Mouse (Mus musculus) megakaryocyte progenitor cell, adult 5-6 weeks (primary cell): ENCODE measurements at regions not wholly inside any gene's neighbourhood (a gene's known extent, or its start where the extent isn't known, plus 50 kb on each side); places are given as distances from the start of the nearest gene placed in this dataset.

Experiments used
- ATAC-seq: replicated peaks from 2 replicates; pipeline ENCODE4 v1.8.0; 2016; ENCODE audit warnings: mild to moderate bottlenecking, moderate TSS enrichment, inconsistent platforms; ENCODE audit not compliant: poor library complexity

GRCm38 (mm10) chr9:115477556-115478220 is 167.5 kb upstream of the Stt3b start:
- ATAC-seq = no peak

DNA sequence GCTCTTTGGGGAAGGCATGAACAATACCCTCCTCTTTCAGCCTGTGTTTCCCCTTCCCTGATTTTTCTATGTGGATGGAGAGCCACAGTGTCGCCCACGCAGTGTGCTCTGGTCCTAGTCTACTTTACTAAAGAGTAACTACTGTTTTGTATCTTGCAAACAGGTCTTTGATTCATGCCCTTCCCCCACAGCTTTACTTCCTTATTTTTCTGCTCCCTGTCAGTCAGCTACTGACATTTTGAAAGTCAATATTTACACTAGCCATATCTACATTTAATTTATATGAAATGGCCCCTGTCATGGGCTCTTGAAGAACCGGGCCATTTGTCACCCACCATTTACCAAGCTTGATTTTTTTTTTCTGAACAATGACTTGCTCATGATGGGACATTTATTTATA is 168.7 kb upstream of the Stt3b start:
- ATAC-seq = peak; percentile 56

GRCm38 (mm10) chr9:115481176-115481575 is 171.0 kb upstream of the Stt3b start:
- no peak for ATAC-seq

- ATAC-seq = no peak
Measured at GRCm38 (mm10) chr9:115483024-115483423, 172.8 kb upstream of the Stt3b start.

DNA sequence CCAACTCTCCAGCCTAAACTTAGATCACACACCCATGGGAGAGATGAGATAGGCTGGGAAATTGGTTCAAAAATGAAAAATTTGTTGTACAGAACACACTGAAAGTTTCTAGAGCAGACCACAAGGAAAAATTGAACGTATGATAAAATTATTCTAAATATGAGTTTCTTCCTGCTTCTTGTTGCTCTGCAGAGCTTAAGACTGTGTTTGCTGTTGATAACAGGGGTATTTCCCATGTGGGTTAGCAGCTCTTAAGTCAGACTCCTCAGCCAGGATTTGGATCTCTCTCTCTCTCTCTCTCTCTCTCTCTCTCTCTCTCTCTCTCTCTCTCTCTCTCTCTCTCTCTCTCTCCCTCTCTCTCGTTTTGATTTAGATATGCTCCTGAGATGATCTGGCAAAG is 173.5 kb upstream of the Stt3b start:
- no peak for ATAC-seq

DNA sequence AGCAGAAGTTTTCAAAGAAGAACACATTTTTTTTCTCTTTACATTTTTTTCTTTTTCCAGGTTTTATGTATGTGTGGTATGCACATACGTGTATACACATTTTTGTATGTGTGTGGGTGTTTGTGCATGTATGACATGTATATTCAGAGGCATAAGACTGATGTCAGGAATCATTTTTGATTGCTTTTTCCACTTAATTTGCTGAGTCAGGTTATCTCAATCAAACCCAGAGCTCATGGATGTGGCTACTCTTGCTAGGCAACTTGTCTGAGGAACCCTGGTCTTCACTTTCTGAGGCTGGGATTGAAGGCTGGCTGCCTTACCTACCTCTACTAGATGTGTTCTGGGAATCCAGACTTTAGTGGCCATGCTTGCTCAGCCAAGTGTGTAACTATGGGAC is 174.2 kb upstream of the Stt3b start:
- no peak for ATAC-seq

DNA sequence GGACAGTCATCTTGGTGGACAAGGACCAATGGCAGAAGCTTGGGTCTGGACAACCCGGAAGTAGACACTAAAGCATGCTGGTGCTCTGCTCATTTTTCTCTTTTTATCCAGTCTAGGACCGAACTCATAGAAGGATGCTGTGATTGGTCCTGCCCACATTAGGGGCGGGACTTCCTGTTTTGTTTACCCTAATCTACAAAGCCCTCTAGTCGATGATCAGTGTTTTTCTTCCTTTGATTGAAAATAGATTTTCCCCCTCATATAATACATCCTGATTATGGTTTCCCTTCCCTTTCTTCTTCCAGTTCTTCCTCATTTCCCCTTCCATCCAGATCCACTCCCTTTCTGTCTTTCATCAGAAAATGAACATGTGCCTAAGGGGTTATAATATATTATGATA is 175.0 kb upstream of the Stt3b start:
- ATAC-seq = peak; percentile 58

- ATAC-seq = 0 out of 2 replicates have a peak, but pooled peaks have one; percentile 33
Measured at GRCm38 (mm10) chr9:115487175-115487760, 177.0 kb upstream of the Stt3b start.

DNA sequence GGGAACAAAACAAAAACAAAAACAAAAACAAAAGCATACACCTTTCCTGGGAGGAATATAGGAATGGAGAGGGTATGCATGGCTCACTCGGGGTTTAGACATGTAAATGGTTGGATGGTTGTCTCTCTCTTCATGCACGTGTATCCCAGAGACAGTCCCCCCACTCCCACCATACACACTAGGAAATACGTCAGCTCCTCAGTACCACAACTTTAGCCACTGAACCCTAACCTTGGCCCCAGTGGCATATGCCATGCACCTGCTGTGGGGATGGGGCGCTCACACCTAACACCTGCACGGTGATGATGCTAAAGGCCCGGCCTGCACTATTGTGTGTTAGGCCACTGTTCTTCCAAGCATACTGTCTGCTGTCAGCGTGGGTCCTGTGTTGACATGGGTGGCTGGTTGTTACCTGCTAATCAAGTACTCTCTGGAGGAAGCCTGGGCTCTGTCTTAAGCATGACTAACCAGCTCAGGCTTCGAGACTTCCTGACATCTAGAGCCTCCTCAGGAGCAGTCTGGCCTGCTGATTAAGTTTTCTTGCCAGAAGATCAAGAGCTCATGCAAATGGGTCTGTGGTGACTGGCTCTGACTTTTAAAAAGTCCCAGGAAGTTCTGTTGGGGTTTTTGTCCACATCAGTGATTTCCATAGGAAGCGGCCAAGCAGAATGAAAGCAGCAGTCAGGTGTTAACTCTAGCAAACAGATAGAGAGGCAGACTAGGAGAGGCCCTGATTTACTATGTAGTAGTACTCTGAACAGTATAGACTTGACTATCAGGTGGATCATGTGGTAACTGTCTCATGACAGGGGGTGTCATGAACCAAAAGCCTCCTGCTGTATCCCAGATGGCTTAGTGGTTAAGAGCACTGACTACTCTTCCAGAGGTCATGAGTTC is 178.9 kb upstream of the Stt3b start:
- no peak for ATAC-seq

DNA sequence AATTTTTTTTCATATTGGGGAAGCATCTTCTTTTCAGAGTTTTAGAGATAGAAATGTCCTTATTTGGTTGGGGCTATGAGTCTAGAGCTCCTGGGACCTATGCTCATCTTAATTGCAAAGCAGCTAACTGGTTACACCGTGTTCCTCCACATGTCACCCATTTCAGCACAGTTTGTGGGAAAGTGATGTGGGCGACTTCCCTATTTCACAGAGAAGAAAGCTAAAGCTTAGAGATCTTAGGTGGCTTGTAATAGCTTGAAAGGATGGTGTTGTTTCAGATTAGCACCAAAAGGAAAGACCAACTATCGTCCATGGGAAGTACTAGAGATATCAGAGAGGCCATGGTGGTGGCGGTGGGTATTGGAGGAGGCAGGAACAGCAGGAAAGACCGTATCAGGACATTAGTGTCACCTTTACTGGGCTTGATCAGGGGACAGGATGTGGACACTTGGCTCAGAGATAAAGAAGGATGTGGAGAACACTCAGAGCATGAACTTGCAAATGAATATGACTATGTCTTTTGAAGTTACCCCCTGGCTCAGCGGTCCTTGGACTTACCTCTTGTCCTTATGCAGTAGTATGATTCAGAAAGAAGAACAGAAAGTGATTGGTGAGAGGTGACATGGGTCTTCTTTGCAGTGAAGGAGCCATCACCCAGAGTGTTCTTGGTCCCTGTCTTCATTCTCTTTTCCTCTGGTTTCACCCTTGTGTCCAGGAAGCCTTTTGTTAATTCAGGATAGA is 182.4 kb upstream of the Stt3b start:
- ATAC-seq = peak; percentile 76

DNA sequence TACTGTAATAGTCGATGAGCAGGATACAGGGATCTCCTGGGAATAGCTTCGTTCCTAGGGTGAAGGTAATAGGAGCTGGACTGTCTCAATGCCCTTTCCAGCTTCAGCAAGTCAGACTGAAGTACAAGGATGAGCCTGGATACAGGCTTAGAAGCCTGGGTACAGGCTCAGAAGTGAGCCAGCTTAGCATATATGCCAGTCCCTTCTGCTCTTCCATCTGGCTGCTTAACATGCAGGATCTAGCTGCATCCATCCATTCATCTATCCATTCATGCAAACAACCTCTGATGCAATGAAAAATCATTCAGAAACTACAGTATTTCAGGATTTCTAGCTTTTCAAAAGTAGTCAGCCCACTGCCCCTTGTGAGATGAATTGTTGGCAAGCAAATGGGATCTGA is 183.5 kb upstream of the Stt3b start:
- ATAC-seq = no peak

DNA sequence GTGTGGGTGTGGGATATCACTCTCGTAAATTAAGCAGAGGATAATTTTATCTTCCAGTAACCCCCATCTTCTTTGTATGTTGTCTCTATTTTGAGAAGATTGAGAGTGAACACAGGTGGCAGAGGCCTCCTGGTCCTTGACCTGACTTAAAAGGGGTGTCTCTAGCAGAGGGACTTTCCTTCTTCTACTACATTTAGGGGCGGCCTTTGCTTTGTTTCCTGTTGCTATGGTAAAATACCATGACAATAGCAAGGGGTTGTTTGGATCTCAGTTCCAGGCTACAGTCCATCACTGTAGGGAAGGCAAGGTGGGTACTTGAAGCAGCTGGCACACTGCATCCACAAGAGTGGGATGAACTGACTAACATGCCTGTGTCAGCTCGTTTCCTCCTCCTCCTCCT is 189.3 kb upstream of the Stt3b start:
- ATAC-seq = no peak

- no peak for ATAC-seq
Measured at GRCm38 (mm10) chr9:115504789-115505188, 194.6 kb upstream of the Stt3b start.

GRCm38 (mm10) chr9:115507131-115507689 is 197.0 kb upstream of the Stt3b start:
- no peak for ATAC-seq

DNA sequence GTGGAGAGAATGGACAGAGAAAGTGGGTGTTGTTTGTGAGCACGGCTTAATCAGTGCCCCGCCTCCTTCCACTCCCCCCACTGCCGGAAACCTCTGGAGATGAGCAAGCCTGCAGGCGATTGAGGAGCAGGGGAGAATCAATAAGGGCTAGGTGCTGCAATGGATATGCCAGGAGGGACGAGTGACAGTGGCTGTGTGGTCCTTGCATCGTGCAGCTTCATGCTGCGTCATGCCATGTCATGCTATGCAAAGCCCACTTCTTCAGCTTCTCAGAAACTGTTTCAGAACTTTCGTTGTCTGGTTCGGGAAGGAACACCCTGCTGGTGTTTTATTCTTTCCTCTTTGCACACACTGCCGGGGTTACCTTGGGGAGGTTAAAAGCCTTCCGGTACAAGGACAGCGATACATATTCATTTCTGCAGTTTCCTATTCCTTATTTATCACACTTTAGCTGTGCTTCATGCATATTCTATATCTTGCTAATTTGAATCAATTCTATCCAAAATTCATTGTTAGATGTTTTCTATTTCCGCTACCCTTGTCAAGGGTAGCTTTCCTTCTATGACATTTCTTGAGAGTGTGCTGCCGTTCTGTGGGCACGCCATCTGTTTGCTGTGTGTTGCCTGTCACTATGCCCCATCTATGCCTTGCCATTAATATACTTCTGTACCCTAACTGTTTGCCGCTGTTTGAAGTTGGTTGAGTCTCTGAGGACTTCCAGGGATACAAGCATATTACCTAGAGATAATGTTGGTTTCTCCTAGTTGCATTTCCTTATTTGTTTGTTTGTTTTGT is 202.8 kb upstream of the Stt3b start:
- peak; percentile 52 for ATAC-seq

DNA sequence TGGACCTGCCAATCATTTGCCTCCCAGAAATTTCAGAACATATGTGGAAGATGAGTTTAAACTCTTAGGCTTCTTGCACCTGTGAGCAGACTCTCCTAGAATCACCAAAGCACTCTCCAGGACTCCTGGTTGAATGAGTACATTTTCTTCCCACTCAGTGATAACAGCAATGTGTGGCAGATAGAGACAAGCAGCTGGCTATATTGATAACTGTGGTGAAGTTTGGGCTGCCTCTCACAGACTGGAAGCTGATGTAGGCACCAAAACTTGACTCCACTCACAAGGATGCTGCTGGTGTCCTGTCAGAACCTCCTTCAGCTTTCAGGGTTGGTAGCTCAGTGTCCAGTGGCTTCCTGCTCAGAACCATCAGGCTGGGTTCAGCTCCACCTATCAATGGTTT is 207.7 kb upstream of the Stt3b start:
- peak; percentile 74 for ATAC-seq

DNA sequence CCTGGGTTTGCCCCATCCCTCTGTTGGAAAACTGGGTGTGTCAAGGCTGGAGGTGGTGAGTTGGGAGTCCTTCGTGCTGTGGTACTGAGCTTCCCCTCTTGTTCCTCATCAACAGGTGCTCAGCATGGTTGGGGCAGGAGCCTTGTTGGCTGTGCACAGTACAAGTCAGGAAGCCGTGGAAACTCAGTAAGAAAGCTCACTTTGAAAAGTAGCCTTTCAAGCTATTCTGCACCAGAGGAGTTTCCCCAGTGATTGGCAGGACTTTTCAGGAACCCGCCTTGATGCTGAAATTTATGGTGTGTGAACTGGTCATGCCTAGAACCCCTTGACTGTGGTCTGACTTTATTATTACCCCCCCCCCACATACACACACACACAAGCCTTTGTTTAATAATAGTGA is 213.9 kb upstream of the Stt3b start:
- ATAC-seq = no peak

DNA sequence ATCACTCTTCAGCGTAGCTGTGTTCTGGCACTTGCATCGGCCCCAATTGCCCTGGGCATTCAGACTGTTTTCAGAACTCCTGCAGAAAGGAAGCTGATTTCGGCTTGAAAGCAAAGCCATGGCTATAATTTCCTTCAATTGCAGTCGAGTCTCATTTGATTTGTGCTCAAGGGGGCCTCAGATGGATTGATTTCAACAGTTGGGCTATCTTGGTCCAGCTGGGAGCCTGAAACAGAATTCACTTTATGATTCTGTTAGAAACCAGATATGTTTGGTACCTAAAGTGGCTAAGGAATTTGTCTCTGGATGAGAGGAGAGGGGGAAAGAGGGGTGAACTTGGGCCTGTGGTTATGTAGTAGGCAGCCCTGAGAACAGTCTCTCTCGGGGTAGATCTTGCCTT is 214.4 kb upstream of the Stt3b start:
- no peak for ATAC-seq

DNA sequence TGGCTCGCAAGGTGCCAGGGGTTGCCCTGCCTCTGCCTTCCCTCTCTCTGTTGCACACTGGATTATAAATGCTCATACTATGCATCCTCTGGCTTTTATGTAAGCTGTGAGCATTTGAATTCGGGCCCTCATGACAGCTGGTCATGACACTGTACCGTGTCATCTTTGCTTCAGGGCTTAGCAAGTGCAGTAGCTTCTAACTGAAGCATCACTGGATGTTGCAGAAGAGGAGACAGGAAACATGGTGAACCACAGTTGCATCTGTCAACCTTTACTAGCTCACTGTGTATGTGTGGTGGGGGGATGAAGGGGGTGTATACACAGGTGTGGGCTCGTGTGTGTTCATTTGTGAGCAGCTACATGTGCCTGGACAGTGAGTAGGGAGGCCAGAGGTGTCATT is 216.1 kb upstream of the Stt3b start:
- ATAC-seq = no peak

DNA sequence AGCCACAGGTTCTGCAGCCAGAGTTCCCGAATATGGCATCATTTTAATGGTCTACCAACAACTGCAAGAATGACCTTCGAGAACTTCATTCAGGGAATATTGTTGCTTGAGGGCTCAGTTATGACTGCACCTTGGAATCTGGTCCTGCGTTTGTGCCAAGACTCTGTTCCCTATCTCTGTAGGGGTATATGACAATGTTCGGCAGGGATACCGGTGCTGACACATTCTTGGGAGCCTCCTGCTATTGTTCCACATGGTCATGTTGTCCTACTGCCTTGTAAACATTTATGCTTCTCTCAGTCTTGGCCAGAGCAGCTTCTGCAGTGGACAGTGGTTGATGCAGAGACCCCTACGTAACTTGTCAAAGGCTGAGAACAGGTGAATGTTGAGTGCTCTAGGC is 216.8 kb upstream of the Stt3b start:
- no peak for ATAC-seq
